ENCODE assay signal across 8 mouse cellular contexts in the genomic region with DNA sequence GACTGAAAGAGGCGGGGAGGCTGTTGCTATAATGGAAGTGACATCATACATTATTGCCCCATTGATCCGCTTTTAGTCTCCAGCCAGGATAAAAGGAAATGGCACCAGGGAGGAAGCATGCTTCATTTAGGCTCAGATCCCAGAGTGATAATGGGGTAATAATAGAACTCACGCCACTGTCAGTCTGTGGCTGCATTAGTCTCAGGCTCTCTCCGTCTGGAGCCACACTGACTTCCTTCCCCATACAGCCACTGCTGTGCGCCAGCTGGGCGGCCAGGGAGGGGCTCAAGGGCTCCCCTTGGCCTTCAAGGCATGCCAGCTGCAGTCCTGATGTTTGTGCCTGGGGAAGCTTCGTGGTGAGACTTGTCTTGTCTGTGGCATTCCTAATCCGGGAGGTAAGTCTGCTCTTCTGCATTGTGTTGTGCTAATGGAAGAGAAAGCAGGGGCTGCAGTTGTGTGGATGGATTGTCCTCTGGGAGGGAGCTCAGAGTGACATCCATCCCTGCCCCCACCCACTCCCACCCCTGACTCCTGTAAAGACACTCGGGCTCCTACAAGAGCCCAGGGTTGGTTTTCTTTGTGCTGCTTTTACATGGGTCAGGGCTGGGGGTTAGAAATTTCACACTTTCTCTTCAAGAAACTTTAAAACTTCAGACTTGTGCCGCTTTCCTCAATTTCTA.
DNase-seq lines count a peak whose midpoint lies in the region; ATAC-seq lines count a peak whose summit lies in the region.

No protein-coding gene starts in this region.

- no peaks in the 10 kb centered on the region for H3K9me3 ChIP-seq in embryonic facial prominence, embryonic 14.5 days (ENCODE audit: control insufficient read depth, low read length)
- no peaks in the 10 kb centered on the region for H3K9me3 ChIP-seq in limb, embryonic 10.5 days (replicated peaks)

- peak overlapping the region; percentile 92 for H3K27ac ChIP-seq in embryonic facial prominence, embryonic 14.5 days (replicated peaks; ENCODE audit: low read depth, low read length)
- H3K27ac ChIP-seq in limb, embryonic 10.5 days = peak overlapping the region; percentile 86

- H3K36me3 ChIP-seq in embryonic facial prominence, embryonic 14.5 days (ENCODE audit: control insufficient read depth, insufficient read depth, low read length) = peaks cover 24% of the 10 kb centered on the region; the same call in 1 of the 2 replicates
- H3K36me3 ChIP-seq in limb, embryonic 10.5 days = peaks cover 21% of the 10 kb centered on the region

- peak overlapping the region; percentile 63 for H3K4me2 ChIP-seq in embryonic facial prominence, embryonic 14.5 days (ENCODE audit: low read depth, low read length)

- peak; percentile 30 to 38 for DNase-seq in spleen, postnatal 36 days (ENCODE audit: low spot score in 2 of 2)
- no peak for DNase-seq in spleen, adult 18-20 months
- peak; percentile 90 for DNase-seq in embryonic facial prominence, embryonic 14.5 days (ENCODE audit: low spot score)
- peak; percentile 52 to 73 for DNase-seq in heart, postnatal 36 days
- peak; percentile 67 for DNase-seq in limb, embryonic 10.5 days (ENCODE audit: low spot score)
- DNase-seq in urinary bladder, adult 2 months (ENCODE audit: low spot score) = no peak
- DNase-seq in c-Kit-positive CD71-positive TER-119-positive erythroid progenitor cells, embryonic 14.5 days (ENCODE audit: low spot score) = no peak

- H3K4me3 ChIP-seq in embryonic facial prominence, embryonic 14.5 days (ENCODE audit: low read depth, low read length) = peak overlapping the region; percentile 52
- peak overlapping the region; percentile 34; the same call in 1 of the 2 replicates for H3K4me3 ChIP-seq in limb, embryonic 10.5 days

- no peaks in the 10 kb centered on the region for H3K27me3 ChIP-seq in embryonic facial prominence, embryonic 14.5 days (replicated peaks; ENCODE audit: control insufficient read depth, insufficient read depth, low read length)
- H3K27me3 ChIP-seq in limb, embryonic 10.5 days (ENCODE audit: low read depth, poor library complexity, severe bottlenecking) = no peaks in the 10 kb centered on the region

- peaks cover 55% of the 10 kb centered on the region for H3K4me1 ChIP-seq in embryonic facial prominence, embryonic 14.5 days (ENCODE audit: control insufficient read depth, insufficient read depth, low read length)
- H3K4me1 ChIP-seq in limb, embryonic 10.5 days = peaks cover 87% of the 10 kb centered on the region

- ATAC-seq in embryonic facial prominence, embryonic 14.5 days (ENCODE audit: low read depth) = peak; percentile 76
- ATAC-seq in megakaryocyte progenitor cell, adult 5-6 weeks (replicated peaks; ENCODE audit: poor library complexity) = peak; percentile 98

- 10% methylated on average over 10 of the region's 10 CpGs for WGBS in embryonic facial prominence, embryonic 14.5 days
- WGBS in limb, embryonic 10.5 days = 10% methylated on average over 10 of the region's 10 CpGs

- intact Hi-C loops in heart, postnatal 36 days (cut with DNase I) = loop anchor here (1.0 kb wide), 2 partner anchors 15 to 22 kb away; no protein-coding TSS in a partner anchor

- peak overlapping the region; percentile 58 for H3K9ac ChIP-seq in embryonic facial prominence, embryonic 14.5 days (ENCODE audit: low read depth, low read length)

Comparison
In these comparisons a context has a peak if more than half of its experiments do, and no peak if none do; other contexts are left out.
1. DNase-seq: peak in spleen, postnatal 36 days (2 of 2), embryonic facial prominence, embryonic 14.5 days (single experiment), heart, postnatal 36 days (2 of 2) and limb, embryonic 10.5 days (single experiment); none in spleen, adult 18-20 months (0 of 2), urinary bladder, adult 2 months (single experiment) and c-Kit-positive CD71-positive TER-119-positive erythroid progenitor cells, embryonic 14.5 days (single experiment).